Mouse (Mus musculus) heart, postnatal 0 days (tissue): Measurements from ENCODE around the gene Gm15262. TPM values are rescaled to one million over a fixed set of nuclear protein-coding genes. Genes with fewer than 3 reads are reported as not detected.

Experiments used
- ATAC-seq: fragments of 200-750 bp; cut with Nextera tagmentation; 2 replicates; pipeline ENCODE4 v1.8.0; 2017; ENCODE audit warnings: low read depth, moderate number of reproducible peaks, moderate library complexity; ENCODE audit not compliant: insufficient read depth
- DNase-seq: peaks from one replicate; pipeline ENCODE4 v3.0.0-alpha.2; 2016; ENCODE audit warnings: low spot score
- H3K27ac ChIP-seq: fragments of 300-500 bp; sonication (generic); 2 replicates; pipeline ENCODE4 v1.5.1; 2014; ENCODE audit warnings: low read depth, mild to moderate bottlenecking
- H3K27me3 ChIP-seq: fragments of 300-500 bp; sonication (generic); 2 replicates; pipeline ENCODE4 v1.6.1; 2014; ENCODE audit warnings: low read length, mixed read lengths; ENCODE audit not compliant: control insufficient read depth, insufficient read depth
- H3K36me3 ChIP-seq: fragments of 300-500 bp; sonication (generic); replicated peaks from 2 replicates; pipeline ENCODE4 v1.6.1; 2014; ENCODE audit warnings: low read length, mixed read lengths; ENCODE audit not compliant: control insufficient read depth, insufficient read depth
- H3K4me1 ChIP-seq: fragments of 300-500 bp; sonication (generic); 2 replicates; pipeline ENCODE4 v1.6.1; 2014; ENCODE audit warnings: antibody characterized with exemption; ENCODE audit not compliant: control insufficient read depth, insufficient read depth
- H3K4me2 ChIP-seq: fragments of 300-500 bp; sonication (generic); 2 replicates; pipeline ENCODE4 v1.6.1; 2014; ENCODE audit warnings: low read depth, mild to moderate bottlenecking, low read length, moderate library complexity
- H3K4me3 ChIP-seq: fragments of 300-500 bp; sonication (generic); 2 replicates; pipeline ENCODE4 v1.5.1; 2014; ENCODE audit warnings: low read depth, low read length
- H3K9ac ChIP-seq: fragments of 300-500 bp; sonication (generic); replicated peaks from 2 replicates; pipeline ENCODE4 v1.6.1; 2014; ENCODE audit warnings: low read depth, low read length, mixed read lengths
- H3K9me3 ChIP-seq: fragments of 300-500 bp; sonication (generic); replicated peaks from 2 replicates; pipeline ENCODE4 v1.6.1; 2016; ENCODE audit warnings: low read length; ENCODE audit not compliant: control insufficient read depth
- CTCF ChIP-seq: IDR thresholded peaks from 2 replicates; pipeline ENCODE4 v1.5.1; 2016; ENCODE audit warnings: antibody characterized with exemption, control low read depth, low read depth
- EP300 ChIP-seq: IDR thresholded peaks from 2 replicates; pipeline ENCODE4 v1.6.1; 2016; ENCODE audit warnings: antibody characterized with exemption, low read depth
- WGBS: fragments of 180-500 bp; shearing (Covaris S2); extraction: QIAGEN DNeasy Blood & Tissue Kit; methylation state at CpG from one replicate; pipeline ENCODE4 v1.1.7; 2014; 5-methylcytosine and 5-hydroxymethylcytosine counted together
- polyA plus RNA-seq: library from polyadenylated mRNA; unstranded; fragments of >200 nt; fragmentation: Nextera tagmentation; extraction: Ambion mirVana; gene quantifications from 2 replicates; pipeline ENCODE4 v1.2.1, GENCODE M21; 2015
- total RNA-seq: library from RNA; depleted of rRNA; stranded (reverse); fragments of >200 nt; gene quantifications from 2 replicates; pipeline ENCODE4 v1.2.3, GENCODE M21; 2014; ENCODE audit warnings: low replicate concordance; rRNA removed

Gene Gm15262
- total and polyA plus RNA-seq, 2 experiments from 2014 or later = not detected

GRCm38 (mm10) chrX:161385791-161386190 is 98.5 kb downstream of the Gm15262 start:
- WGBS = 33% methylated on average over 8 of the region's 8 CpGs
- DNase-seq = no peak
- Histone ChIP-seq H3K27ac (no peak overlapping the region), H3K9ac (no peak overlapping the region), H3K4me3 (no peak overlapping the region), H3K9me3 (no peaks in the 10 kb centered on the region), H3K27me3 (no peaks in the 10 kb centered on the region), H3K36me3 (no peaks in the 10 kb centered on the region), H3K4me1 (no peaks in the 10 kb centered on the region), H3K4me2 (no peak overlapping the region)
- no peak for ATAC-seq
- no peak for TF ChIP-seq EP300
- TF ChIP-seq CTCF = peak; percentile 42

GRCm38 (mm10) chrX:161387942-161388341 is 100.7 kb downstream of the Gm15262 start:
- ATAC-seq (no peak), DNase-seq (no peak)
- no peak overlapping the region for H3K27ac ChIP-seq
- no peaks in the 10 kb centered on the region for H3K36me3 ChIP-seq
- TF ChIP-seq EP300 (no peak), CTCF (no peak)
- H3K9me3 ChIP-seq = no peaks in the 10 kb centered on the region
- no peak overlapping the region for H3K4me2 ChIP-seq
- no peak overlapping the region for H3K9ac ChIP-seq
- no peaks in the 10 kb centered on the region for H3K4me1 ChIP-seq
- no peaks in the 10 kb centered on the region for H3K27me3 ChIP-seq
- WGBS = 84% methylated on average over 4 of the region's 4 CpGs
- no peak overlapping the region for H3K4me3 ChIP-seq

GRCm38 (mm10) chrX:161399110-161399509 is 111.9 kb downstream of the Gm15262 start:
- H3K4me1 ChIP-seq = no peaks in the 10 kb centered on the region

GRCm38 (mm10) chrX:161411151-161411550 is 123.9 kb downstream of the Gm15262 start:
- H3K27ac ChIP-seq = no peak overlapping the region
- no peak overlapping the region for H3K9ac ChIP-seq
- WGBS = 50% methylated on average over 1 of the region's 1 CpGs
- no peak overlapping the region for H3K4me3 ChIP-seq
- H3K27me3 ChIP-seq = no peaks in the 10 kb centered on the region
- ATAC-seq (no peak), DNase-seq (no peak)
- no peak overlapping the region for H3K4me2 ChIP-seq
- no peaks in the 10 kb centered on the region for H3K4me1 ChIP-seq
- no peaks in the 10 kb centered on the region for H3K9me3 ChIP-seq
- TF ChIP-seq EP300 (no peak), CTCF (no peak)
- no peaks in the 10 kb centered on the region for H3K36me3 ChIP-seq

More at GRCm38 (mm10) chrX:161399110-161399509, 111.9 kb downstream of the Gm15262 start:
- no peaks in the 10 kb centered on the region for H3K36me3 ChIP-seq
- no peak overlapping the region for H3K27ac ChIP-seq
- H3K9me3 ChIP-seq = no peaks in the 10 kb centered on the region
- DNase-seq (peak; percentile 9), ATAC-seq (no peak)
- WGBS = 21% methylated on average over 11 of the region's 11 CpGs
- no peak overlapping the region for H3K9ac ChIP-seq
- H3K4me2 ChIP-seq = no peak overlapping the region
- no peak overlapping the region for H3K4me3 ChIP-seq
- no peaks in the 10 kb centered on the region for H3K27me3 ChIP-seq
- TF ChIP-seq EP300 = no peak
- peak; percentile 94 for TF ChIP-seq CTCF

Other genes starting within 250 kb of the Gm15262 start
- gene Scml2, start 170.3 kb upstream of the Gm15262 start, total RNA-seq = 0.88 and 2.6 TPM in 2 replicates
- gene Scml2, start 170.3 kb upstream of the Gm15262 start, polyA plus RNA-seq = 1.2 TPM in 2 replicates